Mouse (Mus musculus): ENCODE data around the gene Zfand2b.
A peak's percentile ranks its signal among the peaks of the same experiment; 100 is the strongest.

Zfand2b gene

GRCm38 (mm10) chr1:75168093-75168471 lies 364 bp upstream of the Zfand2b start:
- no peak for DNase-seq

GRCm38 (mm10) chr1:75179334-75180104 lies 11.1 kb downstream of the Zfand2b start:
- peak; percentile 29 for DNase-seq

GRCm38 (mm10) chr1:75180105-75180590 lies 11.7 kb downstream of the Zfand2b start, which contains the start of gene Abcb6:
Gene Abcb6, minus strand, starts transcription at chr1:75180392.
- peak; percentile 93 for DNase-seq

- DNase-seq: no peak
Observed at GRCm38 (mm10) chr1:75180741-75181140, 12.3 kb downstream of the Zfand2b start.

GRCm38 (mm10) chr1:75181377-75181870 lies 13.0 kb downstream of the Zfand2b start:
- DNase-seq: no peak

- no peak for DNase-seq
Observed at GRCm38 (mm10) chr1:75182160-75182559, 13.7 kb downstream of the Zfand2b start.

- DNase-seq: no peak
Observed at GRCm38 (mm10) chr1:75185495-75185894, 17.0 kb downstream of the Zfand2b start.

- DNase-seq: no peak
Observed at GRCm38 (mm10) chr1:75187126-75187525, 18.7 kb downstream of the Zfand2b start.

- DNase-seq: no peak
Observed at GRCm38 (mm10) chr1:75187914-75188483, 19.6 kb downstream of the Zfand2b start.

GRCm38 (mm10) chr1:75190577-75190976 lies 22.1 kb downstream of the Zfand2b start:
- DNase-seq: no peak

GRCm38 (mm10) chr1:75191258-75191621 lies 22.8 kb downstream of the Zfand2b start:
- no peak for DNase-seq

- peak; percentile 99 for DNase-seq
Observed at GRCm38 (mm10) chr1:75191622-75192402, 23.4 kb downstream of the Zfand2b start, which contains the start of the genes Ankzf1 and Atg9a. Gene Ankzf1, plus strand, starts transcription at chr1:75192151. Gene Atg9a, minus strand, starts transcription at chr1:75192196.

GRCm38 (mm10) chr1:75192452-75192851 lies 24.0 kb downstream of the Zfand2b start:
- peak; percentile 48 for DNase-seq

GRCm38 (mm10) chr1:75201236-75201635 lies 32.8 kb downstream of the Zfand2b start:
- no peak for DNase-seq

- peak; percentile 73 for DNase-seq
Observed at GRCm38 (mm10) chr1:75208967-75209678, 40.7 kb downstream of the Zfand2b start.

- DNase-seq: peak; percentile 98
Observed at GRCm38 (mm10) chr1:75210136-75211087, 42.0 kb downstream of the Zfand2b start, which contains the start of the genes Glb1l and Stk16. Gene Glb1l, minus strand, starts transcription at chr1:75210813. Gene Stk16, plus strand, starts transcription at chr1:75210838.

- no peak for DNase-seq
Observed at GRCm38 (mm10) chr1:75211141-75211708, 42.8 kb downstream of the Zfand2b start.

- DNase-seq: no peak
Observed at GRCm38 (mm10) chr1:75212542-75212941, 44.1 kb downstream of the Zfand2b start.

GRCm38 (mm10) chr1:75213096-75213495 lies 44.6 kb downstream of the Zfand2b start:
- no peak for DNase-seq

GRCm38 (mm10) chr1:75214442-75214841 lies 46.0 kb downstream of the Zfand2b start:
- DNase-seq: no peak

- peak; percentile 31 for DNase-seq
Observed at GRCm38 (mm10) chr1:75214886-75215285, 46.4 kb downstream of the Zfand2b start.
